Mouse (Mus musculus): ENCODE measurements around the gene St6galnac3.

- TF ChIP-seq CTCF (IDR thresholded peaks at IDR 0.05; ENCODE audit: control insufficient read depth, insufficient read depth, low read length) (no peak), POLR2A (IDR thresholded peaks at IDR 0.05; ENCODE audit: borderline replicate concordance, control insufficient read depth, low read depth, low read length) (no peak)
Observed at GRCm38 (mm10) chr3:153516848-153517247, 208.1 kb downstream of the St6galnac3 start.

Data from bone marrow, adult 2 months (tissue).